Mouse (Mus musculus): Measurements from ENCODE around the gene Hhat.

DNA sequence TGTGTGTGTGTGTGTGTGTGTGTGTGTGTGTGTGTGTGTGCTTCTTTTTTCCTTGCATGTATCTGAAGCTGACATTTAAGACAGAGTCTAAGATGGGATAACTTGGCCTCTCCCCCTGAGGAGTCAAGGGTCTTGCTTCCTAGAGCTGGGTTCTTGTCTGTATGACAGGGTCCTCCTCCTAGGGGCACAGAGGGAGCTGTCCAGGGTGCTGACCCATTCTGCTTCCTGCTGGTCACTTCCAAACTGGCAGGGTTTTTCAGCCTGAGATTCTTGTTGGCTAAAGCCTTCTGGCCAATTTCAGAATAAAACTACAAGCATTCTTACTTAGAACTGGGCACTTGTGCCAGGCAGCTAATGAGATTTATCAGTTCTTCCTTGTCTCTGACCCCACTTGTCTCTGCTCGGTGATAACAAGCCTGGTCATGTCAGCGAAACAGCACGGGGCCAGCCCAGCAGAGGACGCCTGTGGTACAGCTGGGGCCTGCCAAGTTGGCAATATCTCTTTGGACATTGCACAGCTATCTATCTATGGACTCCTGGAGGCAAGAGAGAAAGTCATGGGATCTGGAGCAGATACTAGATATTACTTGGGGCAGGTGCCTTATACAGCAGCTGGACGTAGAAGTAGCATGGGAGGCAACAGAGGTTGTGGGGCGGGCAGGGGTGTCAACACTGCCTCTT, 313.4 kb downstream of the Hhat start:
- TF ChIP-seq POLR2A (IDR thresholded peaks at IDR 0.05; ENCODE audit: low read depth, low read length): no peak
- no peak for TF ChIP-seq CTCF (IDR thresholded peaks at IDR 0.05; ENCODE audit: extremely low read depth, insufficient read depth, insufficient read length, insufficient replicate concordance)

Data from spleen, adult 2 months (tissue).